Mouse (Mus musculus) A20 (cell line): ENCODE data around the gene Efcab6.

ENCODE experiments used
- DNase-seq: peaks from one replicate; pipeline ENCODE4 v3.0.0-alpha.2; 2011; ENCODE audit warnings: low read depth, low spot score

The Efcab6 gene

DNA sequence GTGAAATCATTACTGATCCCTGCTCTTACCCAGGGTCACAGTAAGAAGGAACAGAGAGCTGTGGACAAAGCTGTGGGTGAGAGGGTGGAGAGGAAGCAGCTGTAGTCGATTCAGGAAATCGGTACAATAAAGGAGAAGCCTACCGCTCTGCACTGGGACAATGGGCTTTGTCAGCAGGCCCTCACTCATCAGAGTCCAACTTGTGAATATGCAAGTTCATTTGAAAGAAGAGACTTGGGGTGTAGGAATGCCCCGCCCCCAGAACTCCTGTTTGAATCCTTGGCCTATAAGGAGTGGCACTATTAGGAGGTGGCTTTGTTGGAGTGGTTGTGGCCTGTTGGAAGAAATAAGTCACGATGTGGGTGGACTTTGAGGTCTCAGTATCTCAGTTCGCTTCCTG lies 86.3 kb downstream of the Efcab6 start:
- DNase-seq, result no peak

DNA sequence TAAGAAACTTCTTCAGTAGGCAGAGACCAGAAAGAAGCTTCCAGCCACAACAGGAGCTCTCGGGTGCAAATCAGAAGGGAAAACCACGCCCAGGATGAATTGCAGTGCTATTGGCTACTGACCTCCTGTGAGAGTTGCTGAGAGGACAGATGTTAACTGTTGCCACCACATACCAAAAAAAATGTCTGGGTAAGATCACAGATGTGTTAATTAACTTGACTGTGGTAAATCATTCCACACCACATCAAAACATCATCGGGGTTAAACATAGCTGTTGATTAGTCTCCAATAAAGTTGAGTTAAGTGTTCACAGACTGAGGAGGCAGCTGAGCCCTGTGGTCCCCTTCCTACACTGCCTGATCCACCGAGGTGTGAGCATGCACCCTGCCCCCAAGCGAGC lies 88.1 kb downstream of the Efcab6 start:
- DNase-seq, result no peak

DNA sequence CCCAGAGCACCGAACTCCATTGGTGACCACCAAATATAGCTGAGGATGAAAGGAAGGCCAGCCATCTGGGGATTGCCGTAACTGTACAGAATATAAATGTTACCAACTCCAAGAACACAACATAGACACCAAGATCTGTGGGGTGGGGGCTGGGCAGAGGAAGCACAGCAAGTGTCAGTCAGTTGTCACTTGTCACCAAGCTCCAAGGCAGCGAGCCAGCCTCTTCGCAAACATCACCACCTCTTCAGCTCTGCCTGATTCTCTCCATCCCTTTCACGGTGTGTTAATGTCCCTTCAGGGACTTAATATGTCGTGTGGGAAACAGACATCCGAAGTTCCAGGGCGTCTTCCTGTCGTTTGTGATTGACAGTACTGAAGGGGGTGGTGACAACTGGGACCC lies 93.0 kb downstream of the Efcab6 start:
- no peak for DNase-seq

DNA sequence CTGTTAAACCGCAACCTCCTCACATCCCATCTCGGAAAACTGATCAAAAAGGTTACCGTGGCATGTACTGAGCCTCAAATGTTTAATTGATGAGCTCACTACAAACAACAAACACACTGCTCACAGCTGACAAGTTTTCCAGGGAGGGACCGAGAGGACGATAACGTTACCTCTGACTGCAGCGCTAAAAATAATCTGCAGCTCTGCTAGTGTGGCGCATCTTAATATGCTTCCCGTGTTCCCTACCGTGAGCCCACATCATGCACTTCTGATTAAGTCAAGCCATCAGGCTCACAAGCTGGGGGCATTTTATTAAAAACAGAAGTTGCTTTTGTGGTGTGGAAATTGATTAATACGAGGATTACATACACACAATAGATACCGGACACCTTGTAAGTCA lies 97.4 kb downstream of the Efcab6 start:
- no peak for DNase-seq

DNA sequence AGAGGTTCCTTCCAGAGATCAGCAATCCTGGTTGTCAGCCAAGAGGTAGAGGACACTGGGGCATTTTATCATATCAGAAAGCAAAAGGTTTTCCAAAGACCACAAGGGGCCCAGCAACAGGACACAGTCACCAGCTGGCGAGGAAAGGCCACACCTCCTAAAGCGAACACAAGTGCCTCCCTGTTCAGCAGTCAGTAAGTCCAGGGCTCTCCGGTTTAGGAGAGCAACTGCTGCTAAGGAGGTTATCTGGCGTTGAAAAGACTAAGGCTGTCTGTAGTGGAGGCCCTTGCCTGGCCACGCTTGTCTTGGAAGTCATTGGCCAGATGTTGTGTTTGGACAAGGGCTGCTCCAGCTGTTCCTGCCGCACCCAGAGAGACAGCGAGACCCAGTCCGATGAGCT lies 100.1 kb downstream of the Efcab6 start:
- no peak for DNase-seq

DNA sequence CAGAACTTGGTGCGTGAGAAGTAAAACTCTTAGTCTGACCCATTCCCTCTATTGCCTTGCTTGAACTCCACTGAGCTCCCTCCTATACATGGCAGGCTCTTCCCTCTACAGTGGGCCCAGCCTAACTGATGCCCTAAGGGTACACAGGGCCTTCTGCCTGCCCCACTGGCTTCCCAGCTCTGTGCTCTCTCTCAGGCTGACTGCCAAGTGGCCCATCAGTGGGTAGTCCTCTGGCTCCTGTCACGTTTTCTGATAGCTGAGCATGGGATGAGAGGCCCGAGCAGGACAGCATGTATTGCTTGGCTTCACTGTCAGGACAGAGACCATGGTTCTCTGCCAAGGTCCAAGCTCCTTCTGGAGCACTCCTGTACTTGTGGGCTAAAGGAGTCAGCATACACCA lies 106.8 kb downstream of the Efcab6 start:
- DNase-seq, result no peak

DNA sequence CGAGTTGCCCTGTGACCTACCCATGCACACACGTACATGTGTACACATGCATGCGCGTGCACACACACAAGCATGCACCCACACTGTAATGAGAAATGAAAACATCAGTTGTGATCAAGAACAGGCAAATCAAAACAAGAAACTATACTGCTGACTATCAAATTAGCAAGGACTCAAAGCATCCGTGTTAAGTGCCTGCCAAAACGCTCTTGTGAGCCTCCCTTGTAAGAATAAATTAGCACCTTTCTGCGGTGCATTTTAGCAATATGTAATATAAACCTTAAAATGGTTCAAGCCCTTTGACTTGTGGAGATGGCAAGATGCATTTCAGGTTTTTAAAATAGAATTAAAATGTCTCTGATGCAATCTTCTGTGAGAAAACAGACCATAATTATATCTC lies 108.2 kb downstream of the Efcab6 start:
- no peak for DNase-seq

DNA sequence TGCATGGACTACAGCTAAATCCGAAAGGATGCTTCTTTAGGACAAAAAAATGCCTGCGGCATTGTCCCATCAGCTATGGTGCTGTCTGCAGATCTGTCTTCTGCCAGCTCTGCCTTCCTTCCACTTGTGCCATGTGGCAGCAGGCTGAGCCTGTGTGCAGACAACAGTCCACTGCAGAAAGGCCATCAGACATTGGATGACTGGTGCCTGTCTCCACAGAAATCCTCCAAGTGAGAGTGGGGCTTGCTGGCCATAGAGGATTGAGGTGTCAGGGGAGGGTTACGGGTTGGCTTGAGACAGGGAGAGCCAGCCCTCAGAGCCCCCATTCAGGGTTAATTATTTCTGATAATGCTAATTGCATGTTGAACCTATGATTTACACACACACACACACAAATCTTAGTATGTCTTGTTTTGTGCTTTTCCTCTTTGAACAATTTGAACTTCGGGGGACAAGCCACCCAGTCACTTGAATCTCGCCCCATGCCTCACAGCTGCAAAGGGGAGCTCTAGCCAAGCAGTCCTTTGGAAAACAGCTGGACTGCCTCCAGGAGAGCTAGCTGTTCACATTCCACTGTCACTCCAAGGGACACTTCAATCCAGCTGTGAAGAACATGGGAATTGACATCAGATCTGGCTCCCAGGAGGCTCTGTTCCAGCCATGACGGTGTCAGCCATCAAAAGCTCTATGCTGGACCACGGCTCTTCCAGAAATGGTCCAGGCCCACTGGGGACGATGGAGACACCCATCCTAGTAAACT lies 109.1 kb downstream of the Efcab6 start:
- no peak for DNase-seq

DNA sequence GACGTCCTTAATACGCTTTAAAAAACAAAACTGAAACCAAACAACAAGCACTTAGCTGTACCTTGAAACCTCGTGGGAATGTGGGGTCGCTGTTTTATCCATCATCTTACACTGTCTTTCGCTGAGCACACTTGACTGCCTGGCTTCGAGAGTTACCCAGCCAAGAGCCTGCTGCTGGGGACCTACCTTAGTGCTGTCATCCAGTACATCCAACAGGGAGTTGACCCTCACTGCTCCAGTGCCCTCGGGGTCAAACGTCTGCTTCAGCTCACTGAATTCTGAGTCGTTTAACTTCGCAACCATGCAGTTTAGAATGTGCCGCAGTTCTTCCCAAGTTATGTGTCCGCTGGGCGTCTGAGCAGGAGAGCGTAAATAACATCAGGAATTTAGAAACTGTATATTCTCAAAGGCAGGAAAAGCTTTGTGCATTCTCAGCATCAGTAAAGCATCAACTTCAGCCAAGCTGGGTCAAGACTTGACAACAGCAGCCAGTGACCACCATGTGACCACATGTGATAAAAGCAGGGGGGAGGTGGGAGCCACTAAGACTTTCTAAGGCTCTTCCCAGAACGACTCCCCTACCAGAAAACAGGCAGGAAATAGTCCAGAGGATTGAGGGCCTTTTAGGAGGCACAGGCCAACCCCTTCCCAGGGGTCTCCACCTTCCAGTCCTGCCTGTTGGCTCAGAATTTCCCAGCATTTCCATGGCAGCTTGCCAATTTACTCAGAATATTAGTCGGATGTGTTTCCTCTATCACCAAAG lies 115.3 kb downstream of the Efcab6 start:
- no peak for DNase-seq

DNA sequence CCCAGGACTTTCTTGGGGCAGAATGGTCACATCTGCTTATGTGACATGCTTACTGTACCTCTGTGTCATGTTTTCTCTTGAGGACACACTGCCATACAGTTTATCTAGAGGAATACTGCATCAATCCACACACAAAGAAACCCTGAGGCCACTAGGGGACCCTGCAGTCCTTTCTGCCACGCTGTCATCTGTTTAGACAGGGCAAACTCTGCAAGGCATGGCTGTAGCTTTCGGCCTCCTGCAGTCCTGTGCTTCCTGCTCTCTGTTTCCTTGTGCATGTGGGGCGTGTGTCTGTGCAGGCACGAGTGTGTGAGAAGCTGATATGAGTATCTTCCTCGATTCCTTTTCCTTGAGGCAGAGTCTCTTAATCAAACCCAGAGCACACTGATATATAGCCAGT lies 125.5 kb downstream of the Efcab6 start:
- DNase-seq, result no peak

DNA sequence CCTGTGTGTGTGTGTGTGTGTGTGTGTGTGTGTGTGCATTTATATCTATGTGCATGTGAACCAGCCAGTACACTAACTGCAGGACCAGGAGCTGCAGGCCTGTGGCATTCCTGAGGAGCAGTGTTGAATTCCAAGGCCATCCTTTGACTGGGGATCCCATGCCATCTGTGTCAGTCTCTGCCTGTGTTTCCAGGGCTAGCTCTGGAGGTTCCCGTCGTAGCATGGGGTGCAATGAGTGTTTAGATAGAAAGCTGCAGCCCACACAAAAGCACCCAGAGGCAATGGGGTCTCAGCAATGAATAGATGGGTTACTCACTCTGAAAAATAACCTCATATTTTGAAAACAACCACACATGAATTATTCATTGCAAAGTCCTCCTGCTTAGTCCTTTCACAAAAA lies 126.7 kb downstream of the Efcab6 start:
- DNase-seq, result no peak

DNA sequence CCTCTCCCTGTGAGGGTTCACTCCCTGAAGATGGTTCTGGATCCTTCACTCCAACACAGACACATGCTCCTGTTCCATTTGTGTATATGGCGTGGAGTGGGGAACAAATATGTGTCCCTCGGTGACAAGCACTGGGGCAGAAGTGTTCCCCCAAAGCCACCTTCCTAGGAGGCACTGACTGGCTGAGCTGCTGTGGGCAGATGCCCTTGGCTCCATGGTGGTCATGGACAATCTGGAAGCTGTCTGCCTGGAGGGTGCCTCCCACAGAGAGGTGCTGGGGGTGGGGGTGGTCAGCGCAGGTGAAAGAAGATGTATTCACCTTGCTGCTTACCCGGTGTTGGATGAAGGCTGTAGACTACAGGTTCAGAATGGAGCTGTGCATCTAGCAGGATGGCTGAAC lies 128.7 kb downstream of the Efcab6 start:
- DNase-seq, result no peak

DNA sequence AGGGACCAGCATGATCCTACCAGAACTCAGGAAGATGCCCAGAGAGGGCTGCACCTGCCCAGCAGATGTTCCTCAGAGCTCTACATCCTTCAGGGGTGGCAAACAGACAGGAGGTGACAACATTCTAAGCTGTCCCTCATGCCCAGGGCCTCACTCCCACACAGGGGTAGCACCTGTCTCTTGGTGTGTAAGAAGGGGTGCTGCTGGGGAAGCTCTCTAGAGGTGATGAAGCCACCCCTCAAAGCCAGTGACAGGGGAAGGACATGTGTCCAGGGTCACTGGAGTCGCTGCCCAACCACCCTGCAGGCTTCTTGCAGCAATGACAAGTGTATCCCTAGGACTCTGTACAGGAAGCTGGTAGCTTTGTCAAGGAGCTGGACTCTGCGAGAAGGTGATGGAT lies 130.4 kb downstream of the Efcab6 start:
- no peak for DNase-seq

DNA sequence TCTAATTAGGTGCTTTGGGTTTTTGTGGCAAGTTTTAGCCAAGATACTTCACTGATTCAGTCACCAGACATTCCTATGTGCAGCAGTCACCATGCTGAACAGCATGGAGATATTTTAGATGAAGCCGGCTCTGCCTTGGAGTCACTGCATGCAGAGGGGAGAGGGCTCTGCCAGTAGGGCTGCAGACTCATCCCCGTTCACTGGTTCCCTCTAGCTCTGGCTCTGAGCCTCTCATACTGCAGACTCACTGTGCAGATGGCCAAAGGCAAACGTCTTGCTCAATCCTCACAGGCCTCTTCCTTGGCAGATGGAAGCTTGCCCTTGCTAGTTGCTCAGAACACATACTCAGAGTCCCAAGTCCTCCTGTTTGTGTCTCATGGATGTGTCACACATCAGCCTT lies 139.8 kb downstream of the Efcab6 start:
- no peak for DNase-seq

DNA sequence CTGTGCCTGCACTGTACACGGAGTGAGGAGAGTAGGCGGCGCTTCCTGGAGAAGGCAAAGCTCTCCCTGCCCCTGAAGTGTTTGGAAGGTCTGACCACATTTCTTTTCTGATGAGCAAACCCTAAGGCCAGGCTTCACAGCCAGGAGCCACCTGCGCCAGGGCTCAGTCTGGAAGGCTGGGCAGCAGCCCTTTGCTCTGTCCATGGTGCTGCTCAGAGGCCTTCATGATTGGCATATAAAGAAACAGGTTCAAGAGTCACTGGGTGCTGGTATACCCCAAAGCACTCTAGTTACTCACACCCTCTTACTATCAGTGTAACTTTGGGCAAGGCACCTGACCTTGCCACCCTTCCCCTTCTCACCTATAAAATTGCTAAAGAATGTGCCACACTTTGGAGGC lies 140.5 kb downstream of the Efcab6 start:
- DNase-seq, result peak; percentile 4

DNA sequence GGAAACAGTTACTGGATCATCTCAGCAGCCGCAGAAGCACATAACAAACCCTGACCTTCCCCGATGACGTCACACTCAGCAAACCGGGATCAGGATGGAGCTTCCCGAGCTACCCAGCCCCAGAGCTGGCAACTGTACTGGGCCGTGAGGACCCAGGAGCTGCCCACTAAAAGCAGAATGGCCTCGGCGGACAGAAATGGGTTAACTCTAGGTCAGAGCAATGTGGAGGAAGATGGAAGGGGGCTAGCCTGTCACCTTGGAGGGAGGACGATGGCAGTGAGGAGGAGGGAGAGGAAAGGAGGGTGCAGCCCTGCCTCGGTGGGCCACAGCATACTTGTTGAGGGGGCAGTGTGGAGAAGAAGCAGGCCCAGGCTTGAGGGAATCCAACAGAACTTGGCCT lies 149.8 kb downstream of the Efcab6 start:
- DNase-seq, result no peak

DNA sequence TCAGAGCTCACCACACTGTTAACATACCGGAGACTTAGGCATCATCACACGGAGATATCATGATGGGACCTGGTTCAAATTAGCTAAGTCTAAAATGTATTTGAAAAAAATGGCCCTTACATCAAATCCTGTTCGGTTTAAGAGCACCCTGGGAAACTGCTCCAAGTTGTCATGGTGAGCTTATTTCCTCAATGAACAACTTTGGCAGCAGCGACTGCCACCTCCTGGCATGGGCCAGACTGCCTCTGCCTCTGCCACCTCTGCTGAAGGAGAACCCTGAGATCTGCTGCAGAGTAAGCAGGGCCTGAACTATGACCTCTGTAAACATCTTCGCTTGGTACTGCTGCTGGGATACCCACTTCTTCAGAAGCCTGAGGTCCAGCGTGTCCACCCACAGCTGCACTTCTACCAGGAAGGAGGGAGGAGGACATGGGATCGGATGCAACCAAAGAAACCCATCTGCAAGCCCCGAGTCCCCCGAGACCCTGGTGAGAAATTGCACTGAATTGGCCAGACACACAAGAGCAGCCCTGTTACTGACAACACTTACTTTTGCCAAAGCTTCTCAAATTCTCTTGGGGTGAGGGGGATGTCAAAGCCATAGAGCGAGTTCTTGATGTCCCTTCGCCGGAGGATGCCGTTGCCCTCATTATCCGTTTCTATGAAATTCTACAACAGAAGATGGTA lies 152.0 kb downstream of the Efcab6 start:
- DNase-seq, result no peak

DNA sequence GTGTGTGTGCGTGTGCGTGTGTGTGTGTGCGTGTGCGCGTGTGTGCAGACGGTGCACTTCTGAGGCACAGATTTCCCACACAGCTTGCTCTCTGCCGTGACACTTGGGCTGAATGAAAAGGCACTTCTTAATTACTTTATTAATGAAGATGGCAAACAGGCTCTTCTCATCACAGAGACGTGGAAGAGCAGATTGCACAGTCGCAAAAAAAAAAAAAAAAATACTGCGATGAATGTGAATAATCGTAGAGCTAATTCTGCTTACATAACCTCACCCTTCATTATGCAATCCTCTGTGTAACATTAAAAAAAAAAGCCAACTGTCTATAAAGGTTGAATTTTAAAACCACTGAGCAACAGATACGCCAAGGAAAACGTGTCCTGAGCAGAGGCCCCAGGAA lies 158.7 kb downstream of the Efcab6 start:
- DNase-seq, result no peak

DNA sequence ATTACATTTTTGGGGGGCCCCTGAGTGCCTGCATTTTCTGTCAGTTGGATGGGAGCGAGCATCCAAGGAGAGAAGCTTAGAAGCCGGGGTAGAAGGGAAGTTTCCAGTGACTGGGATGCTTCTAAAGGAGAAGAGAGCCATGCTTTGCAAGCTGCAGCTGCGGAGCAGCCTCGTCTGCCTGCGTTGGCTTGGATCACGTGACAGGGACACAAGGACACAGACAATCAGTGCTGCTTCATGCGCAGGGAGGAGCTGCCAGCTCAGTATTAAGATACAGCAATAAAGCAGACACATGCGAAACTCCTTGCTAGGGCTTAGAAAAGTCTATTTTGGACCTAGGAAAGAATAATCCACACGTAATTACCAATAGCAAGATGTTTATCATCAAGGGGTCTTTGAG lies 167.9 kb downstream of the Efcab6 start:
- DNase-seq, result no peak

DNA sequence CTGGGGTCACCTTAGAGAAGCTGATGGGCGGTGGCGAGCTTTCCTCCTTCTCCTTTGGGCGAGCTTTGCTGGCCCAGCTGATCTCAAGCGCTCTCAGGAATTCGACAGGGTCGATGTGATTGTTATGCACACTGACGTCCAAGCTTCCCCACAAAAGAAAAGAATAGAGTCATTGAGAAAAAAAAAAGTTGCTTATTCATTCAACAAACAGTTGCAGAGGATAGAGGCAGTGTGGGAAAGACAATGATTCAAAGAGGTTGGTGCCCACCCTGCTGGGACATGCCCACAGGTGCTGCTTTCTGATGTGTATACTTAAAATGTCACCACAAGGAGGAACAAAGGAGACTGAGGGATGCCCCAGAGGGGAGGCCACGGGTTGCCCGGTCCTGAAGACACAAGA lies 169.2 kb downstream of the Efcab6 start:
- DNase-seq, result no peak

DNA sequence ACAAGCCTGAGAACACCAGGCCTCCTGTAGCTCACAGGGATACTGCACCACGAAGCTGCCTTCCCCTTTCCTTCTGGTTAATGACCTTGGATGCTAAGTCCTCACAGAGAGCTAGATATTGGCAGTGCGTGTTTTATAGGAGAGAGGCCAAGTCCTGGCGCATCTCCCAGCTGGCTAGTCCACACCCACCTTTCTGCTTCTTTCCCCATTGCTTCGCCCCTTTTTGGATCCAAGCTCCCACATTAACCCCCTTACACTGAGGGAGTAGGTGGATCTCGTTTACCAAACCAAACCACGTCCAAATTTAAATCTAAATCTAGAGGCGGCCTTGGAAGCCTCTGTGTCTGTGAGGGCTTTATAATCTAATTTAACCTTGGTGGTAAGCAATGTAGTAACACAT lies 170.9 kb downstream of the Efcab6 start:
- DNase-seq, result no peak

DNA sequence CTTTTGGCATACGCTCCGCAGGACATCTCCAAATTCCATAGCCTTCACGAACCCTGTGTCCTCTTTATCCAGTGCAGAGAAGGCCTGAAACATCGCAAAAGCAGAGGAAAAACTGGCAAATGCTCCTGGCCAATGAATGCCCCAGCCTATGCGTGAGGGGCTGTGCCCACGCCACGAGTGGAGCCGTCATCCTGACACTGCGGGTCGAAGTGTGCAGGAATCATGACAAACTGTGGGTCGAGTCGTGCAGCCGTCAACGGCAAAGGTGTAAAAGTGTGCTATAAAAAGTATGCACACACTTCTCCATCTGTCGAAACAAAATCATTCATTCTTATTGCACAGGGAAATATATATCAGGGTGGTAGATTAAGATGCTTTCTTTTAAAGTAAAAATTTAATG lies 172.3 kb downstream of the Efcab6 start:
- DNase-seq, result no peak

DNA sequence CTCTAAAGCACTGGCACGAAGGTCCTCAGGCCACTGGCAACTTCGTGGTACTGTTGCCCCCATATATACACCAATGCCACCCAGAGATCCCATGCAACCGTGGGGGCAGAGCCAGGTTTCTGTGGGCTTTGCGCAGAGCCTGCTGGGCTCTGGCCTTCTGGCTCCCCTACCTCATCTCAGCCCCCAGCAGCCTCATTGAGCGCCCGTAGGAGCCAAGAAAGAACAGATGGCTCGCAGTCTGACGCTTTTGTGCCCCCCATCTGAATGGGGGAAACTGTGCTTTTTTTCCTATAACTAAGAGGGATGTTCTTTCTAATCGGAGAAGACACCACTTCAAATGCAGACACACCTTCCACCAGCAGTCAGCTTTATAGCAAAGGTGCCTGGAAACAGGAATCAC lies 180.9 kb downstream of the Efcab6 start:
- DNase-seq, result no peak
